Mouse (Mus musculus) G1E (cell line): ENCODE measurements around the gene Erg.

ENCODE experiments used
- CTCF ChIP-seq: IDR thresholded peaks from 2 replicates; pipeline ENCODE4 v1.5.1; 2012; ENCODE audit warnings: low read depth, low read length, inconsistent platforms, mixed read lengths
- GATA1 ChIP-seq: IDR thresholded peaks from 2 replicates; pipeline ENCODE4 v1.6.1; 2012; ENCODE audit warnings: borderline replicate concordance, low read length, inconsistent platforms, mixed read lengths
- GATA2 ChIP-seq: IDR thresholded peaks from 2 replicates; pipeline ENCODE4 v1.6.1; 2012; ENCODE audit warnings: low read depth, low read length, inconsistent platforms, borderline replicate concordance
- POLR2AphosphoS5 ChIP-seq: IDR thresholded peaks from 2 replicates; pipeline ENCODE4 v1.6.1; 2012; ENCODE audit warnings: low read depth, low read length, inconsistent platforms; ENCODE audit not compliant: insufficient replicate concordance
- TAL1 ChIP-seq: conservative IDR thresholded peaks from 2 replicates; pipeline ENCODE4 v1.6.1; 2012; ENCODE audit warnings: low read depth, low read length, inconsistent platforms, mixed read lengths

DNA sequence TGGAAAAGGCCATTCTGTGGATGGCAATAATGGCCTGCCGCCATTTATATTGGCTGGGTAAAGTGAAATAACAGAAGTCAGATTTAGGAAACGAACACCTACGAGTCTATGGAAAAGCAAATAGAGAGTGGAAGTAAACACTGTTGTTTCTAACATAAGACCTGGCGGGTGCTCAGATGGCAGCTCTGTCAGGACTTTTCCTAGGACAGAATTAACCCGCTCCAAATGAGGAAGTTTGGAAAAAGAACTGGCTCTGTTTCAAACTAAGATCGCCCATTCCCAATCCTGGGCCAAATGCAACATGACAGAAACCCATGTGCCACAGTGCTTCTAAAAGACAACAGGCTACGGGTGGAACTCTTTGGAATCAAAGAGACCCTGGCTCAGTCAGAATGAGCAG is 224.4 kb downstream of the Erg start:
- TF ChIP-seq CTCF (no peak), GATA1 (no peak), TAL1 (no peak), GATA2 (no peak), POLR2AphosphoS5 (no peak)
